In genomic region chr6:87876068-87876643, GRCm38 (mm10) we compare ENCODE assay signal across 8 mouse cellular contexts. TPM values are rescaled to one million over a fixed set of nuclear protein-coding genes. Genes with fewer than 3 reads are reported as not detected.
DNase-seq lines count a peak whose midpoint lies in the region; ATAC-seq and TF ChIP-seq lines count a peak whose summit lies in the region.
"Had no signal": no experiment of that assay in that cellular context is flagged by ENCODE, and none has a peak within 500 bp of the region (broad histone marks: within the 10 kb centered on the region; RNA-seq: fewer than 3 reads in every experiment).

No protein-coding gene starts in this region.

- no peaks in the 10 kb centered on the region for H3K36me3 ChIP-seq in kidney, embryonic 16.5 days (ENCODE audit: insufficient read depth, low read length)
- H3K36me3 ChIP-seq in hindbrain, embryonic 11.5 days (ENCODE audit: control insufficient read depth, insufficient read depth, low read length), result no peaks in the 10 kb centered on the region

- no peak overlapping the region for H3K9ac ChIP-seq in kidney, embryonic 16.5 days (replicated peaks; ENCODE audit: low read length)
- H3K9ac ChIP-seq in hindbrain, embryonic 11.5 days (ENCODE audit: low read depth, low read length), result no peak overlapping the region

- no peaks in the 10 kb centered on the region for H3K27me3 ChIP-seq in kidney, embryonic 16.5 days (ENCODE audit: insufficient read depth, low read length)
- H3K27me3 ChIP-seq in hindbrain, embryonic 11.5 days (ENCODE audit: control insufficient read depth, insufficient read depth, low read length), result no peaks in the 10 kb centered on the region

- intact Hi-C loops in gastrocnemius, postnatal 36 days (cut with DNase I), result no loop called here

- H3K9me3 ChIP-seq in kidney, embryonic 16.5 days (ENCODE audit: low read length), result no peaks in the 10 kb centered on the region
- no peaks in the 10 kb centered on the region for H3K9me3 ChIP-seq in hindbrain, embryonic 11.5 days (ENCODE audit: control insufficient read depth, low read length)

- peak; percentile 74 for DNase-seq in adrenal gland, postnatal 14 days
- peak; percentile 21 to 37 for DNase-seq in gastrocnemius, postnatal 36 days
- peak; percentile 50 to 67 for DNase-seq in lung, postnatal 4 days
- no peak for DNase-seq in layer of hippocampus, adult 11-12 months (ENCODE audit: low spot score)
- DNase-seq in layer of hippocampus, adult 2 months (ENCODE audit: low spot score in 2 of 2), result no peak
- DNase-seq in hindbrain, embryonic 11.5 days (ENCODE audit: low spot score), result no peak

- peak; percentile 42; the same call in 1 of the 2 replicates for ATAC-seq in kidney, embryonic 16.5 days (ENCODE audit: low FRiP score, low TSS enrichment)
- no peak for ATAC-seq in hindbrain, embryonic 11.5 days (ENCODE audit: low FRiP score)

- no peak for TF ChIP-seq CTCF in layer of hippocampus, adult 2 months (conservative IDR thresholded peaks at IDR 0.05)

- no peak overlapping the region for H3K4me3 ChIP-seq in kidney, embryonic 16.5 days (ENCODE audit: low read length)
- no peak overlapping the region for H3K4me3 ChIP-seq in layer of hippocampus, adult 2 months
- H3K4me3 ChIP-seq in hindbrain, embryonic 11.5 days (ENCODE audit: low read depth, low read length), result no peak overlapping the region

- H3K27ac ChIP-seq in kidney, embryonic 16.5 days (ENCODE audit: low read length), result no peak overlapping the region
- no peak overlapping the region for H3K27ac ChIP-seq in layer of hippocampus, adult 2 months
- H3K27ac ChIP-seq in hindbrain, embryonic 11.5 days (ENCODE audit: low read depth, low read length), result no peak overlapping the region
- H3K27ac ChIP-seq: macrophage had no signal

- WGBS in kidney, embryonic 16.5 days, result 65% methylated on average over 13 of the region's 13 CpGs
- WGBS in hindbrain, embryonic 11.5 days, result 78% methylated on average over 13 of the region's 13 CpGs

- H3K4me1 ChIP-seq in kidney, embryonic 16.5 days (ENCODE audit: insufficient read depth, low read length), result no peaks in the 10 kb centered on the region
- no peaks in the 10 kb centered on the region for H3K4me1 ChIP-seq in hindbrain, embryonic 11.5 days (replicated peaks; ENCODE audit: control insufficient read depth, insufficient read depth, low read length)

- no peak overlapping the region for H3K4me2 ChIP-seq in kidney, embryonic 16.5 days (replicated peaks; ENCODE audit: low read depth, low read length)
- no peak overlapping the region for H3K4me2 ChIP-seq in hindbrain, embryonic 11.5 days (replicated peaks; ENCODE audit: low read depth, low read length)

RNA-seq across cellular contexts. Expression of gene Copg1, which starts 11.5 kb away (rescaled TPM):
- 93.2 and 98.2 TPM in 2 replicates for total RNA-seq in adrenal gland, postnatal 14 days (2021)
- total RNA-seq in gastrocnemius, postnatal 36 days (2021), result 10 to 100 TPM; 28.6 to 28.7 TPM
- polyA plus RNA-seq in kidney, embryonic 16.5 days (2015; fragmentation: Nextera tagmentation; extraction: Ambion mirVana), result 190 TPM in 2 replicates
- 100 to 1,000 TPM; 258 to 266 TPM for total RNA-seq in layer of hippocampus, adult 2 months (2021)
- 128 and 138 TPM in 2 replicates for polyA plus RNA-seq in hindbrain, embryonic 11.5 days (2014; fragmentation: Nextera tagmentation; extraction: Ambion mirVana)

RNA-seq across cellular contexts. Expression of gene Cnbp, which starts 25.2 kb away (rescaled TPM):
- total RNA-seq in adrenal gland, postnatal 14 days (2021), result 392 and 410 TPM in 2 replicates
- 100 to 1,000 TPM; 448 to 458 TPM for total RNA-seq in gastrocnemius, postnatal 36 days (2021)
- 1,037 and 1,064 TPM in 2 replicates for polyA plus RNA-seq in kidney, embryonic 16.5 days (2015; fragmentation: Nextera tagmentation; extraction: Ambion mirVana)
- 100 to 1,000 TPM; 255 to 275 TPM for total RNA-seq in layer of hippocampus, adult 2 months (2021)
- 1,125 and 1,154 TPM in 2 replicates for polyA plus RNA-seq in hindbrain, embryonic 11.5 days (2014; fragmentation: Nextera tagmentation; extraction: Ambion mirVana)

RNA-seq across cellular contexts. Expression of gene Isy1, which starts 37.6 kb away (rescaled TPM):
- total RNA-seq in adrenal gland, postnatal 14 days (2021), result 41.0 and 42.3 TPM in 2 replicates
- total RNA-seq in gastrocnemius, postnatal 36 days (2021), result 10 to 100 TPM; 13.9 to 19.1 TPM
- 41.3 and 49.3 TPM in 2 replicates for polyA plus RNA-seq in kidney, embryonic 16.5 days (2015; fragmentation: Nextera tagmentation; extraction: Ambion mirVana)
- total RNA-seq in layer of hippocampus, adult 2 months (2021), result 10 to 100 TPM; 25.1 to 29.3 TPM
- 57.7 and 61.7 TPM in 2 replicates for polyA plus RNA-seq in hindbrain, embryonic 11.5 days (2014; fragmentation: Nextera tagmentation; extraction: Ambion mirVana)

RNA-seq across cellular contexts. Expression of gene Hmces, which starts 37.6 kb away (rescaled TPM):
- 23.3 and 24.8 TPM in 2 replicates for total RNA-seq in adrenal gland, postnatal 14 days (2021)
- total RNA-seq in gastrocnemius, postnatal 36 days (2021), result 1 to 10 TPM; 5.8 to 6.9 TPM
- 62.5 and 67.1 TPM in 2 replicates for polyA plus RNA-seq in kidney, embryonic 16.5 days (2015; fragmentation: Nextera tagmentation; extraction: Ambion mirVana)
- 10 to 100 TPM; 23.0 to 27.3 TPM for total RNA-seq in layer of hippocampus, adult 2 months (2021)
- 50.7 and 52.3 TPM in 2 replicates for polyA plus RNA-seq in hindbrain, embryonic 11.5 days (2014; fragmentation: Nextera tagmentation; extraction: Ambion mirVana)

RNA-seq across cellular contexts. Expression of gene Gm45140, which starts 40.6 kb away (rescaled TPM):
- total RNA-seq in adrenal gland, postnatal 14 days (2021), result 4.1 and 6.1 TPM in 2 replicates
- 1 to 10 TPM in 1 of 2 experiments, not detected in 1; 2.0 TPM for total RNA-seq in gastrocnemius, postnatal 36 days (2021)
- polyA plus RNA-seq in kidney, embryonic 16.5 days (2015; fragmentation: Nextera tagmentation; extraction: Ambion mirVana), result 2.7 and 5.2 TPM in 2 replicates
- 1 to 10 TPM; 3.7 to 4.4 TPM for total RNA-seq in layer of hippocampus, adult 2 months (2021)
- 3.2 and 3.8 TPM in 2 replicates for polyA plus RNA-seq in hindbrain, embryonic 11.5 days (2014; fragmentation: Nextera tagmentation; extraction: Ambion mirVana)

Comparison
In these comparisons a context has a peak if more than half of its experiments do, and no peak if none do; other contexts are left out.
1. DNase-seq: peak in adrenal gland, postnatal 14 days (single experiment), gastrocnemius, postnatal 36 days (2 of 2) and lung, postnatal 4 days (2 of 2); none in layer of hippocampus, adult 11-12 months (single experiment), layer of hippocampus, adult 2 months (0 of 2) and hindbrain, embryonic 11.5 days (single experiment).